Mouse (Mus musculus) gastrocnemius, adult 2 months (tissue): ENCODE measurements around the gene Pcdh7. TPM values are rescaled to one million over a fixed set of nuclear protein-coding genes. Genes with fewer than 3 reads are reported as not detected.
"Not testable (repeated sequence)": the region's sequence is repeated elsewhere in the genome, so short reads cannot be mapped to it uniquely, and the experiment has no call there.

Experiments
- DNase-seq: peaks from one replicate; pipeline ENCODE4 v3.0.0; 2022
- H3K27ac ChIP-seq: fragments of 200-600 bp; 2 replicates; pipeline ENCODE4 v1.8.1; 2022; ENCODE audit warnings: mild to moderate bottlenecking
- H3K4me3 ChIP-seq: fragments of 200-600 bp; 2 replicates; pipeline ENCODE4 v1.8.1; 2022; ENCODE audit warnings: mild to moderate bottlenecking, moderate library complexity
- CTCF ChIP-seq: fragments of 200-600 bp; IDR thresholded peaks from 2 replicates; pipeline ENCODE4 v1.8.1; 2022; ENCODE audit warnings: antibody characterized with exemption, mild to moderate bottlenecking, moderate library complexity
- intact Hi-C: fragments of 180-260 bp; cut with DNase I; formaldehyde crosslinking; loops from one replicate; pipeline ENCODE4 v1.15.1; 2025
- total RNA-seq, 2 experiments: library from RNA; stranded (reverse); gene quantifications; 2 replicates each; pipeline ENCODE4 v1.2.3; 2021

Pcdh7 gene
- total RNA-seq, 2 experiments from 2014 or later: 2.3 to 2.9 TPM

DNA sequence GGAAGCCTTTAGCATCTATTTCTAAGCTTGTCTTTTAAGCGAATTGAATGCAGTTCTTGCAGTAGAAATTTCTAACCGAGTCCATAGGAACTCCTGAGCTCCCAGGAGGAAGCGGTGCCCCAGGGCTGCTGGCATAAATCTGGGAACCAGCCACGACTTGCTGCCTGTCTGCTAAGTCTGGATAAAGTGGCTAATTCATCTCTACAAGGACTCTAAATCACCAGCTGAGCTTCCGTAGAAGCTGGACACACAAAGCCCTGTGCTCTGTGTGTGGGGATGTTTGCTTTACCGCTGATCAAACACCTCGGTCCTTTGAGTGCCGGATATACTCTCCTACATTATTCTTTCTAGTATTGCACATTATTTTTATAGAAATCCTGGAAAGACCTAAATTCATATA lies 308.0 kb downstream of the Pcdh7 start:
- H3K27ac ChIP-seq: no peak overlapping the region
- no peak for TF ChIP-seq CTCF
- no peak for DNase-seq
- H3K4me3 ChIP-seq: no peak overlapping the region
- intact Hi-C loops: no loop called here

DNA sequence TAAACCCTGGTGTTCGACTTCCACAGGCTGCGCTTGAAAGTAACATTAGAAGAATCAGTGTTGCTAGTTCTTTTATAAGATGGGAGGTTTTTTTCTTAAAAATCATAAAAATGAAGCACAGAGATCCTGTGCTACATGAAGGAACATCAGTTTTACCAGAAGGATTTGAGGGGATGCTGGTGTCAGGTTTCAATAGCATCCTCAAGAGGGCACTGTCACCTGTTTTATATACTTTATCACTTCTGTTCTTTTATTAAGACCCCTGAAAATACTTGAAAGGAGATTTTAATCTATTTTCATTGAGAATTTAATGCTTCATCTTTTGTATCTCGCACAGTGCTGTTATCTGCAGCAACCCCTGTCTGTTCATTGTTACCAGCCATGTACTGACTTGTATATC lies 322.1 kb downstream of the Pcdh7 start:
- Histone ChIP-seq H3K27ac (no peak overlapping the region), H3K4me3 (no peak overlapping the region)
- TF ChIP-seq CTCF: peak; percentile 18; the same call in 1 of the 2 replicates
- DNase-seq: no peak
- intact Hi-C loops: no loop called here

DNA sequence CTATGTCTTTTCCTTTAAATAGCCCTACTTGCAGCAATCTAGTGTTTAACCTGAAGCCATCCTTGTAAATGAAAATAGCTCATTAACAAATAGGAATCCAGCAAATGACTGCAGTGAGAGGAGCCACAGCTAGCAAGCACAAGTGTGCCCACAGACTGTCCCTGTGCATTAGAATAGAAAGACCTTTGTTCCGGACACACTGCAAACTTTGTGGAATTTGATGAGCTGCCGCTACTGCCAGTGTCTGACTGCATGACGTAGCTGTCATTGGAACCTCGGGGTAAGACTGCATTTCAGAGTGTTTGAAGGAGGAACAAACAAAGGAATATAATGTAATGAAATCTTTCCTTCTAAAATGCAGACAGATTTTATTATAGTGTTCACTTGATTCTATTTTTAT lies 326.4 kb downstream of the Pcdh7 start:
- intact Hi-C loops: no loop called here
- no peak for TF ChIP-seq CTCF
- H3K27ac ChIP-seq: no peak overlapping the region
- no peak for DNase-seq
- H3K4me3 ChIP-seq: 0 out of 2 replicates have a peak overlapping the region, but pooled peaks have one; percentile 1

DNA sequence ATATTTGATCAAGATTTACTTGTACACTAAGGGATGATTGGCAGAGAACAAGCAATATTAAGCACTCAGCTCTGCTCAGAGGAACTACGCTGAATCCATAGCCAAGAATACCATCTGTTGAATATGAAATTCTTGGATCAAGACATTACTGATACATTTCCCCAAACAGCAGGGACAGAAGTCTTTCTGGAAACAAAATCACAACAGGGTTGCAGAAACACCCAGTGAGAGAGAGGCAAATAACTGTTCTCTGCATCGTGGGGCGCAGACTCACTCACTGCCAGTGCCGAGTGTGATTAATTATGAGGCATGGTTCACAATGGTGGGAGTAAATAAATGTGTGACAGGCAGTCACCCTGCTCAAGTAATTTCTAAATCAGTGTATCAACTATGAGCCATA lies 363.3 kb downstream of the Pcdh7 start:
- no peak for DNase-seq
- TF ChIP-seq CTCF: no peak
- H3K4me3 ChIP-seq: no peak overlapping the region
- intact Hi-C loops: no loop called here
- H3K27ac ChIP-seq: no peak overlapping the region

DNA sequence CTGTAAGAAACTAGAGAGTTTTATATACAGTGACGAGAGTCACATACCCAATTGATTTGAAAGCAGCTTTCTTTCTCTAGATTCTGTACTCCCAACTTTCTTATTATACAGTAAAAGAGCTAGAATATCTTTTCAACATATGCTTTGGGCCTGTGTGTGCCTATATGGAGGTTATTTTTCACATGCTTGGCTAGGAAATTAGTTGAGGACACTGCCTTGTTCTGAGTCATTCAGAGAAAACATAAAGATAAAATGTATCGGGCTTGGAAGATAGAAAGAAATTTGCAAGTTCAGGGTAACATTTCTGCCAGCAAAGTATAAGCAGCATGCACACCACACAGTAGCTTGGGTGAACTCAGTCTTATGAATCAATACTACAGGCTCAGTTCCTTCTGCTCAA lies 364.5 kb downstream of the Pcdh7 start:
- no peak for TF ChIP-seq CTCF
- Histone ChIP-seq H3K27ac (no peak overlapping the region), H3K4me3 (no peak overlapping the region)
- DNase-seq: no peak
- intact Hi-C loops: no loop called here

DNA sequence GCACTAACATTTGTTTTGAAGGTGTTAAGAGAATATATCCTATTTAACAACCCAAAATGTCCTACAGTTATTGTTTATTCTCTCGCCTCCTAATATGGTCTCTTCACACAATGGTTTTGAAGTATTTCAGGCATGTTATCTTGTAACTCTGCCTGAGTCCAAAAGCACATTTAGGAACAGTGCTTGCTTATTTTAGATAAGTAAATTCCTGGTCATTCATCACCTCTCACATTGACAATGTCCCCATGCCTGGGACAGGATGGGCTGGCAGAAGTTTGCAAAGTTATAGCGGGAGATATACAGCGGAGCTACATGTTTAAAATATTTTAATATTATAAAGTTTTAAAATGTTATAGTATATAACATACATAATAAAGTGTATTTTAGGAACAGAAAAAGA lies 365.3 kb downstream of the Pcdh7 start:
- DNase-seq: no peak
- intact Hi-C loops: no loop called here
- TF ChIP-seq CTCF: no peak
- Histone ChIP-seq H3K27ac (no peak overlapping the region), H3K4me3 (no peak overlapping the region)

DNA sequence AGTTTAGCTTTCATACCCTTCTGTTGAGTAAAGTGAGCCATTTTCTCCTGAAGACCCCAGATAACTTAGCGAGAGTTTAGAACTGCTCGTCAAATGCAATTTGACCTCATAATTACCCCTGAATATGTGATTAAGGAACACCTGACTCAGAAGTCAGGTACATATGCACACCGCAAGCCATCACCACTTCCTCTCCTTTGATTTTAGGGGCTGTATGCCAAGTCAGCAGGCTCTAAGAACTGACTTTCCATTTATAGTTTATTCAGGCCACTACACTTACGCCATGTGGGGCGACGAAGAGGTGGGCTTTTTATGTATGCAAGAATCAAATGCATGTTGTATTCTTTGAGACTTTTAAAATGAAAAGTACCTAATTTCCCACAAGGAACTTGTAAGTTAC lies 366.2 kb downstream of the Pcdh7 start:
- H3K27ac ChIP-seq: no peak overlapping the region
- H3K4me3 ChIP-seq: no peak overlapping the region
- intact Hi-C loops: no loop called here
- DNase-seq: no peak
- TF ChIP-seq CTCF: no peak

DNA sequence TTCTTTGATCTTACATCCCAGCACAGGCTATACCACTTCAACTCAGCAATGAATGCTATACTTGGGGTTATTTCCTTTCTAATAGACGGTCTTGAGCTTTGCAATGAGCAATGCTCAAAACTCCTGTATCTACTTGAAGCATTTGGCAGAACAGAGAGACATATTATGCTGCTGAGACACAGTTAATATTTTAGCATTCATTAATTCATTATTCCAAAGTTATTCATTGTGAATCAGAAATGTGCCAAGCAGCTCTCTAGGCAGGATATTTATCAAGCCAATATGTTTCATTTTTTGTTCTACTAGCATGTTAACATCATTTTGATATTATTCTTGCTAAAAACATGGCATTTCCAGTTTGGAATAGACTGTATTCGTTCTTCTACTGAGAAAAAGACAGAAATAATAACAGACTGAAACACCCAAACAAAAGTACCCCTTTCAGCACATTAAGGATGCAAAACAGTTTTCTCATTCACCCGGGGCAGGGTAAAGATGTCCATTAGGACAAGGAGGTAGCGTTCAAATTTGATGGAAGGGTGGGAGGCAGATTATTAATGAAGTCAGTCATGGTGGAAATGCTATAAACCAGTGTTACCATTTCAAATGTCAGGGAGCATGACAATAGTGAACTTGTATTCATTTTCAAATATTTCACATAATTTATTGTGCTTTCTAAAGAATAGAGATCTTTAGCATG lies 391.0 kb downstream of the Pcdh7 start:
- DNase-seq: no peak
- H3K27ac ChIP-seq: no peak overlapping the region
- no peak for TF ChIP-seq CTCF
- intact Hi-C loops: no loop called here
- no peak overlapping the region for H3K4me3 ChIP-seq

DNA sequence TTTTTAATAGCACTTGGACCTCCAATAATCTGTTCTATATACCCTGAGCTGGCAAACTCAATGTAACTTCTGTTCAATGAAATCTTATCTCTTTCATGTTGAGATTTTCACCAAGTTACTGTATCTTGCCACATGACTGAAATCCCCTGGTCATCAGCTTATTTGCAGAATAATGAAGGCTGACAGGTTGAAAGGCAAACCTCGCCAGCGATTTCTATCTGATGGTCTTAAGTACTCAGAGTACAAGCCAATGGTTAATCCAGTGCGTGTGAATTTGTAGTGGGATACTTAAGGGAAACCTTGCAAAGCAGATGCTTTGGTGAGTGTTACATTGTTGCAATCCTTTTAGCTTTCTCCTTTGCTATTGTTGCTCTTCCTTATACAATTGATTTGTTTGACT lies 398.3 kb downstream of the Pcdh7 start:
- no peak for TF ChIP-seq CTCF
- no peak overlapping the region for H3K4me3 ChIP-seq
- DNase-seq: no peak
- H3K27ac ChIP-seq: no peak overlapping the region
- intact Hi-C loops: no loop called here

DNA sequence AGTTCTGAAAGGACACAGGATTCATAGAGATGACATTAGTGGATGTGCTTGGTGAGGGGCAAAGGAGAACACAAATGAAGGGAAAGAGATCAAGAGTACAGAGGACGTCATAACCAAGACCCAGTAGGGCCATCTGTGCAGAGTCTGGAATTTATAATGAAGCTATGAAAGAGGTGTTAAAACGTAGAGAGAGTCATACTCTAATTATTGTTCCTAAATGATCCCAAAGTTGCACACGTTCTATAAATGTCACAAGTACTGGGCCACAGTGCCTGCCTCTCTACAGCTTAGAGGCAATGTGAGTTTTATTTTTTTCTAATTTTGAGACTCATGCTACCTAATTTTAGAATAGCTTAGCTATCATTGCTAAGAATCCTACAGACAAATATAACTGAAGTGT lies 400.1 kb downstream of the Pcdh7 start:
- H3K27ac ChIP-seq: no peak overlapping the region
- no peak for TF ChIP-seq CTCF
- no peak for DNase-seq
- no peak overlapping the region for H3K4me3 ChIP-seq
- intact Hi-C loops: no loop called here

DNA sequence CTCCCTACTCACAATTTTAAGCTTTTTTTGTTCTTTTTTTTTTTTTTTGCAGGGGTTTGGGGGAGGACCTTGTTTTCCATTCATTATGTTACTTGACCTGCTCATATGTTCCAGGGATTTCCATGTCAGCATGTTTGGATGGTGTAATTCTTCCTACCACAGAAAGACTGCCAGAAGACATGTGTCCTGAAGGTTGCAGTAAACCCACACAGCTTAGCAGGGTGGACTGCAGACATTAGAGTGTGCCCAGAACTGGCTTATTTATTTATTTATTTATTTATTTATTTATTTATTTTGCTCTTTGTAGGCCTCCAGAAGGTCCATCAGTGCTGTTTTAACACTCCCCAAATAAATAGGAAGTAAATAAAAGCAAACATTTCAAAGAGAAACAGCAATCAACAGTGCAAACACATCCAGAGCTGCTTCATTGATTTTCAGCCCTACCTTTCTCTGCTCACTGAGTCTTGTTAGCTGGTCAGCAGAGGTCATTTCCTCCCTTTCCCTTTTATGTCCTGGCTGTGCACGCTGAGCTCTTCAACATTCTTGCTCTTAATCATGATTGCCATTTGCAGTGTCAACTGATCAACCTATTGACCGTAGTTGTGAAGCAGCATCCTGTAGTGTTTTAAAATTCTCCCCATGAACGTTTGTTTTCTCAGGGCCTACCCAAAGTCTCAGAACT lies 401.3 kb downstream of the Pcdh7 start:
- Histone ChIP-seq H3K4me3 (no peak overlapping the region), H3K27ac (no peak overlapping the region)
- TF ChIP-seq CTCF: no peak
- no peak for DNase-seq
- intact Hi-C loops: no loop called here

DNA sequence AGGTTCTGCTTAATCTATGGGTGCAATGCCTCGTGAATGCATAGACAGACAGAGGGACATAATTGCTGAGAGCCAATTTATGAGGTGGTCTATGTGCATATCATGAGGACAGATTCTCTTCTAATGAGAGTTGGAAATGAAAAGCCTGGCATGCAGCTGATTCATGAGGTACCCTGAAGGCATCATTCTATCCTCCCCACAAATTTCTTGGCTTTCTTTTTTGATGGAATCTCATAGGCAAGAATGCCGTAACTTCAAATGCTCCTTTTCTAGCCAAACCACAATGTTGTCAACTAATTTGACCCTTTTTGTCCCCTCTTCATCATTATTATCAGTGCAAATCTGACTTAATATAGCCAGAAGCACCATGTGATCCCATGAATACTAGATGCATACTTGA lies 426.1 kb downstream of the Pcdh7 start:
- Histone ChIP-seq H3K27ac (no peak overlapping the region), H3K4me3 (no peak overlapping the region)
- intact Hi-C loops: no loop called here
- TF ChIP-seq CTCF: no peak
- DNase-seq: no peak

DNA sequence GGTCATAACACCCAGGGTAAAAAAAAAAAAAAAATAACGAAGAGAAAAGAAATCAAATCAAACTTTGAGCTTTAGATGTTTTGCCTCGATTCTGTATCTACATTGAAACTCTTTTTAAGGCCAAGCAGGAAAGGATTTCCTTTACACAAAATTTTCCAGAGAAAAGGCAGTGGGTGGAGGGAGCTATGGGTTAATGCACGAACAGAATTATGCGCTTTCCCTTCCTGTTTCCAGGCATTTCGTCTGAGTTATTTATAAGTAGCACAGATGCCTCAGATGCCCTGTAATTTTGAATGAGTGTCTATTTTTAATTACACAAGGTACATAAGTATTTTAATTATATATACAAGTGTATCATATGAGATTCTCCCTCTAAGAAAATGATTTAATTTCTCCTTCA lies 436.2 kb downstream of the Pcdh7 start:
- Histone ChIP-seq H3K4me3 (no peak overlapping the region), H3K27ac (no peak overlapping the region)
- no peak for TF ChIP-seq CTCF
- intact Hi-C loops: no loop called here
- no peak for DNase-seq

DNA sequence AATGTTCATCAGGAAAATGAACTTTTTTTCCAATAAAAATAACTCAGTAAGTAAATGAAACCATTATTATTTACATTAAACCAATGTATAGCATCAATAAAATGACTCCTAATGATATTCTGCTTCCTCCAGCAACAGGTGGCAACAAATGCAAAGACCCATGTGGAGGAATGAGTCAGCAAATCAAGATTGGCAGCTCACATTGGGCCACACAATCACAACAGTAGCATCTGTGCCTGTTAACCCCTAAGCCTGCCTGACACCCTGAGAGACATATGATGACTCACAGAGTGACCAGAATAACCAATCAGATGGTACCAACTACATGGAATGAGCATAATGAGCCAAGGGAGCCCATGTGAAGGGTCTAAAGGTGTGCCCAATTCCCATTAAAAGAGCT lies 454.5 kb downstream of the Pcdh7 start:
- no peak for DNase-seq
- intact Hi-C loops: no loop called here
- H3K27ac ChIP-seq: no peak overlapping the region
- no peak for TF ChIP-seq CTCF
- no peak overlapping the region for H3K4me3 ChIP-seq

DNA sequence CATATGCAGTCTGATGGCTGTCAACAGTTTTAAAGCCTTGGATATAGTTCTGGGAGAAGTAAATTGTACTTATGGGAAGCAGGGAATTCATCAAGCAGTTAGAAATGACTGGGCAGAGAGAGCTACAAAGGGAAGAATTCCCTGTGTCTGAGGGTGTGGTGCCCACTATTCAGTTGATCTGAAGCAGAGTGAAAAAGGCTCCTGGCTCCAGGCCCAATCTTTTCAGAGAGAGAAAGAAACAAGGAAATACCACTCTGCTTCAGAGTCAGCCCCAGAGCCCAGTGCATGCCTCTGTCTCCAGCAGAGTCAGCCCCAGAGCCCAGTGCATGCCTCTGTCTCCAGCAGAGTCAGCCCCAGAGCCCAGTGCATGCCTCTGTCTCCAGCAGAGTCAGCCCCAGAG lies 456.6 kb downstream of the Pcdh7 start:
- DNase-seq, H3K27ac ChIP-seq, intact Hi-C loops: not testable (repeated sequence)

More for the DNA sequence above, 456.6 kb downstream of the Pcdh7 start:
- not testable (repeated sequence) for H3K4me3 ChIP-seq
